ENCODE assay signal across 11 mouse cellular contexts in genomic region chr16:44303822-44304221, GRCm38 (mm10).
"Had no signal": no experiment of that assay in that cellular context is flagged by ENCODE, and none has a peak within 500 bp of the region (broad histone marks: within the 10 kb centered on the region; RNA-seq: fewer than 3 reads in every experiment).

No protein-coding gene starts in this region.

- ATAC-seq: liver, postnatal 0 days; lung, postnatal 0 days; midbrain, embryonic 13.5 days; midbrain, embryonic 15.5 days had no signal

- DNase-seq: liver, postnatal 0 days; lung, adult 2 months; lung, postnatal 14 days; lung, postnatal 36 days; right cerebral cortex, postnatal 14 days; thymus, adult 18-20 months; thymus, postnatal 25 days; thymus, postnatal 4 days had no signal
